Mouse (Mus musculus) stomach, postnatal 0 days (tissue): Measurements from ENCODE around the gene Cavin4.
A peak's percentile ranks its signal among the peaks of the same experiment; 100 is the strongest.

Experiments
- CTCF ChIP-seq: IDR thresholded peaks from 2 replicates; pipeline ENCODE4 v1.5.1; 2016; ENCODE audit warnings: antibody characterized with exemption, low read depth, mild to moderate bottlenecking, moderate library complexity
- EP300 ChIP-seq: optimal IDR thresholded peaks from 2 replicates; pipeline ENCODE3; 2016; ENCODE audit warnings: antibody characterized with exemption

GRCm38 (mm10) chr4:48634058-48634457 is 29.3 kb upstream of the Cavin4 start:
- TF ChIP-seq CTCF (peak; percentile 57), EP300 (no peak)
